Mouse (Mus musculus) liver, postnatal 0 days (tissue): ENCODE data around the gene H2afj.

ENCODE experiments used
- CTCF ChIP-seq: sonication (generic); IDR thresholded peaks from 2 replicates; pipeline ENCODE4 v1.5.1; 2016; ENCODE audit warnings: antibody characterized with exemption, low read depth
- EP300 ChIP-seq: IDR thresholded peaks from 2 replicates; pipeline ENCODE4 v1.6.1; 2016; ENCODE audit warnings: antibody characterized with exemption, low read depth, mild to moderate bottlenecking

DNA sequence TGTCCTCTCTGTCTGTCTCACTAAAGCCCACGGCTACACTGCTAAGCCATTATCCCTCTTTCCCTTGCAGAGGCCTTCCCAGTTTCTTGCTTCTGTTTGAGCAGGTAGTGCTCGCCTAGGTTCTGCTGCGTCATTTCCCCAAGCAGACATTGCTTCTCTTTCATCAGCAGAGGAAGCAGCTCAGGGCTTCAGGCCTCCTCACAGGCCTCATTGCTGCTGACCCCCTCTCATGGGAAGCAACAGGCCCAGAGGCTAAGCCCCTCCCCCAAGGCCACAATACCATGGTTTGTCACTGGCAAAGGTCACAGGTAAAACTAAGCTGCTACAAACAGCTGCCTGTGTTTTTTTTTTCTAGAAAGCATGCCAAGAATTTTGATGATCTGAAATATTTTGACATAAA lies 44.7 kb downstream of the H2afj start:
- TF ChIP-seq CTCF (no peak), EP300 (no peak)
